Mouse (Mus musculus): ENCODE data around the gene H1f0. TPM values are rescaled to one million over a fixed set of nuclear protein-coding genes. Genes with fewer than 3 reads are reported as not detected.
A peak's percentile ranks its signal among the peaks of the same experiment; 100 is the strongest.

The H1f0 gene
- polyA plus RNA-seq, 1 experiment from 2014 or later, result 238 TPM

GRCm38 (mm10) chr15:79040501-79041416 is 12.5 kb downstream of the H1f0 start:
- no peak for DNase-seq (ENCODE audit: low spot score)
- Histone ChIP-seq H3K27me3 (replicated peaks; ENCODE audit: control insufficient read depth, insufficient read depth, low read length) (peaks cover 34% of the 10 kb centered on the region), H3K36me3 (ENCODE audit: control insufficient read depth, insufficient read depth, low read length) (no peaks in the 10 kb centered on the region), H3K4me1 (ENCODE audit: control insufficient read depth, insufficient read depth, low read length) (peaks cover 3% of the 10 kb centered on the region; the same call in 1 of the 2 replicates), H3K4me3 (ENCODE audit: low read depth, low read length) (no peak overlapping the region), H3K4me2 (ENCODE audit: low read length) (peak overlapping the region; percentile 38), H3K27ac (ENCODE audit: low read depth, low read length) (no peak overlapping the region), H3K9me3 (replicated peaks; ENCODE audit: control insufficient read depth, low read length) (no peaks in the 10 kb centered on the region), H3K9ac (ENCODE audit: low read length) (0 out of 2 replicates have a peak overlapping the region, but pooled peaks have one; percentile 21)
- ATAC-seq, result no peak
- 22% methylated on average over 24 of the region's 24 CpGs for WGBS

- Histone ChIP-seq H3K27me3 (replicated peaks; ENCODE audit: control insufficient read depth, insufficient read depth, low read length) (peaks cover 34% of the 10 kb centered on the region), H3K27ac (ENCODE audit: low read depth, low read length) (no peak within 1 kb of the TSS), H3K9ac (ENCODE audit: low read length) (peak within 1 kb of the TSS; percentile 54), H3K36me3 (ENCODE audit: control insufficient read depth, insufficient read depth, low read length) (no peaks in the 10 kb centered on the region), H3K4me3 (ENCODE audit: low read depth, low read length) (peak within 1 kb of the TSS; percentile 44), H3K4me2 (ENCODE audit: low read length) (peak within 1 kb of the TSS; percentile 80), H3K4me1 (ENCODE audit: control insufficient read depth, insufficient read depth, low read length) (peaks cover 3% of the 10 kb centered on the region; the same call in 1 of the 2 replicates), H3K9me3 (replicated peaks; ENCODE audit: control insufficient read depth, low read length) (no peaks in the 10 kb centered on the region)
- 66% methylated on average over 6 of the region's 6 CpGs for WGBS
- no peak for ATAC-seq
- DNase-seq (ENCODE audit: low spot score), result no peak
Observed at GRCm38 (mm10) chr15:79041585-79041984, 13.3 kb downstream of the H1f0 start, which contains the start of gene Galr3. Gene Galr3 (plus strand): TSS chr15:79041885.

- WGBS, result under 1% methylated on average over 99 of the region's 105 CpGs
- Histone ChIP-seq H3K27me3 (replicated peaks; ENCODE audit: control insufficient read depth, insufficient read depth, low read length) (peaks cover 34% of the 10 kb centered on the region), H3K4me3 (ENCODE audit: low read depth, low read length) (peak overlapping the region; percentile 44), H3K9ac (ENCODE audit: low read length) (peak overlapping the region; percentile 54), H3K36me3 (ENCODE audit: control insufficient read depth, insufficient read depth, low read length) (no peaks in the 10 kb centered on the region), H3K4me2 (ENCODE audit: low read length) (peak overlapping the region; percentile 80), H3K4me1 (ENCODE audit: control insufficient read depth, insufficient read depth, low read length) (peaks cover 3% of the 10 kb centered on the region; the same call in 1 of the 2 replicates), H3K9me3 (replicated peaks; ENCODE audit: control insufficient read depth, low read length) (no peaks in the 10 kb centered on the region), H3K27ac (ENCODE audit: low read depth, low read length) (no peak overlapping the region)
- ATAC-seq (peak; percentile 54), DNase-seq (ENCODE audit: low spot score) (peak; percentile 45)
Observed at GRCm38 (mm10) chr15:79042721-79043491, 14.7 kb downstream of the H1f0 start.

- Histone ChIP-seq H3K27me3 (replicated peaks; ENCODE audit: control insufficient read depth, insufficient read depth, low read length) (peaks cover 34% of the 10 kb centered on the region), H3K9ac (ENCODE audit: low read length) (no peak overlapping the region), H3K36me3 (ENCODE audit: control insufficient read depth, insufficient read depth, low read length) (no peaks in the 10 kb centered on the region), H3K9me3 (replicated peaks; ENCODE audit: control insufficient read depth, low read length) (no peaks in the 10 kb centered on the region), H3K4me2 (ENCODE audit: low read length) (no peak overlapping the region), H3K4me1 (ENCODE audit: control insufficient read depth, insufficient read depth, low read length) (peaks cover 3% of the 10 kb centered on the region; the same call in 1 of the 2 replicates), H3K4me3 (ENCODE audit: low read depth, low read length) (no peak overlapping the region), H3K27ac (ENCODE audit: low read depth, low read length) (no peak overlapping the region)
- DNase-seq (ENCODE audit: low spot score), result no peak
- WGBS, result 4% methylated on average over 4 of the region's 4 CpGs
- ATAC-seq, result no peak
Observed at GRCm38 (mm10) chr15:79044837-79045236, 16.6 kb downstream of the H1f0 start.

GRCm38 (mm10) chr15:79048186-79048585 is 19.9 kb downstream of the H1f0 start:
- DNase-seq (ENCODE audit: low spot score), result no peak

GRCm38 (mm10) chr15:79050160-79050845 is 22.1 kb downstream of the H1f0 start:
- Histone ChIP-seq H3K4me1 (ENCODE audit: control insufficient read depth, insufficient read depth, low read length) (0 out of 2 replicates have a peak, but pooled peaks cover 2% of the 10 kb centered on the region), H3K4me3 (ENCODE audit: low read depth, low read length) (no peak overlapping the region), H3K27ac (ENCODE audit: low read depth, low read length) (no peak overlapping the region), H3K9ac (ENCODE audit: low read length) (no peak overlapping the region), H3K36me3 (ENCODE audit: control insufficient read depth, insufficient read depth, low read length) (peaks cover 31% of the 10 kb centered on the region), H3K27me3 (replicated peaks; ENCODE audit: control insufficient read depth, insufficient read depth, low read length) (no peaks in the 10 kb centered on the region), H3K4me2 (ENCODE audit: low read length) (no peak overlapping the region), H3K9me3 (replicated peaks; ENCODE audit: control insufficient read depth, low read length) (no peaks in the 10 kb centered on the region)
- DNase-seq (ENCODE audit: low spot score) (no peak), ATAC-seq (no peak)
- 52% methylated on average over 9 of the region's 9 CpGs for WGBS

More at GRCm38 (mm10) chr15:79048186-79048585, 19.9 kb downstream of the H1f0 start:
- Histone ChIP-seq H3K27me3 (replicated peaks; ENCODE audit: control insufficient read depth, insufficient read depth, low read length) (peaks cover 7% of the 10 kb centered on the region), H3K27ac (ENCODE audit: low read depth, low read length) (no peak overlapping the region), H3K9me3 (replicated peaks; ENCODE audit: control insufficient read depth, low read length) (no peaks in the 10 kb centered on the region), H3K4me3 (ENCODE audit: low read depth, low read length) (no peak overlapping the region), H3K36me3 (ENCODE audit: control insufficient read depth, insufficient read depth, low read length) (peaks cover 10% of the 10 kb centered on the region), H3K4me2 (ENCODE audit: low read length) (no peak overlapping the region), H3K4me1 (ENCODE audit: control insufficient read depth, insufficient read depth, low read length) (peaks cover 2% of the 10 kb centered on the region; the same call in 1 of the 2 replicates), H3K9ac (ENCODE audit: low read length) (no peak overlapping the region)
- 71% methylated on average over 4 of the region's 4 CpGs for WGBS
- no peak for ATAC-seq

- H3K27ac ChIP-seq (ENCODE audit: low read depth, low read length), result no peak overlapping the region
- no peak for DNase-seq (ENCODE audit: low spot score)
- no peaks in the 10 kb centered on the region for H3K9me3 ChIP-seq (replicated peaks; ENCODE audit: control insufficient read depth, low read length)
- H3K27me3 ChIP-seq (replicated peaks; ENCODE audit: control insufficient read depth, insufficient read depth, low read length), result no peaks in the 10 kb centered on the region
- H3K4me1 ChIP-seq (ENCODE audit: control insufficient read depth, insufficient read depth, low read length), result 0 out of 2 replicates have a peak, but pooled peaks cover 2% of the 10 kb centered on the region
- H3K4me2 ChIP-seq (ENCODE audit: low read length), result no peak overlapping the region
- 86% methylated on average over 2 of the region's 2 CpGs for WGBS
- H3K36me3 ChIP-seq (ENCODE audit: control insufficient read depth, insufficient read depth, low read length), result peaks cover 38% of the 10 kb centered on the region
- no peak overlapping the region for H3K4me3 ChIP-seq (ENCODE audit: low read depth, low read length)
- no peak for ATAC-seq
- H3K9ac ChIP-seq (ENCODE audit: low read length), result no peak overlapping the region
Observed at GRCm38 (mm10) chr15:79050964-79051363, 22.7 kb downstream of the H1f0 start.

All from forebrain, embryonic 14.5 days (tissue).